Mouse (Mus musculus): Measurements from ENCODE around the gene Slc27a1.

Slc27a1 gene

GRCm38 (mm10) chr8:71580201-71580600 lies 11.5 kb downstream of the Slc27a1 start:
- DNase-seq (ENCODE audit: low read depth, low spot score), result no peak

DNA sequence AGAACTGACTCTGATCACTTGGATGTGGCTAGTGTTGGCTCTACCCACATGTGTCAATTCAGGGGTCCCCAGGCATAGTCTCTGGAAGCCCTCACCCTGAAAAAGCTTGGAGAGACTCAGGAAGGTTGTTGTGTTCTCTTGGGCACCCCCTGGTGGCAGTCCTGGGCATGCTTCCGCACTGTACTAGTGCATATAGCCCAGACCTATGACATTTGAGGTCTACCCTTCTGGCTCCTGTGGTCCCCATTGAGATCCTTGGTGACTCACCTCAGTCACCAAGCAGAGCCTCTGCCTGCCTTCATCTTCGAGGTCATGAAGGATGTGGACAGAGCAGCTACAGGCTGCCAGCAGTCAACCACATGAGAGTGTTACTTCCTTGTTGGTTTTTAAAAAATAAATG lies 18.2 kb downstream of the Slc27a1 start:
- DNase-seq (ENCODE audit: low read depth, low spot score), result peak; percentile 37

- DNase-seq (ENCODE audit: low read depth, low spot score), result no peak
These were observed 20.1 kb downstream of the Slc27a1 start for GRCm38 (mm10) chr8:71588762-71589161.

GRCm38 (mm10) chr8:71591017-71591416 lies 22.3 kb downstream of the Slc27a1 start:
- DNase-seq (ENCODE audit: low read depth, low spot score), result no peak

GRCm38 (mm10) chr8:71591471-71592373 lies 23.0 kb downstream of the Slc27a1 start, which contains the start of gene Pgls:
TSS of gene Pgls (plus strand) at chr8:71592176.
- DNase-seq (ENCODE audit: low read depth, low spot score), result peak; percentile 98

DNA sequence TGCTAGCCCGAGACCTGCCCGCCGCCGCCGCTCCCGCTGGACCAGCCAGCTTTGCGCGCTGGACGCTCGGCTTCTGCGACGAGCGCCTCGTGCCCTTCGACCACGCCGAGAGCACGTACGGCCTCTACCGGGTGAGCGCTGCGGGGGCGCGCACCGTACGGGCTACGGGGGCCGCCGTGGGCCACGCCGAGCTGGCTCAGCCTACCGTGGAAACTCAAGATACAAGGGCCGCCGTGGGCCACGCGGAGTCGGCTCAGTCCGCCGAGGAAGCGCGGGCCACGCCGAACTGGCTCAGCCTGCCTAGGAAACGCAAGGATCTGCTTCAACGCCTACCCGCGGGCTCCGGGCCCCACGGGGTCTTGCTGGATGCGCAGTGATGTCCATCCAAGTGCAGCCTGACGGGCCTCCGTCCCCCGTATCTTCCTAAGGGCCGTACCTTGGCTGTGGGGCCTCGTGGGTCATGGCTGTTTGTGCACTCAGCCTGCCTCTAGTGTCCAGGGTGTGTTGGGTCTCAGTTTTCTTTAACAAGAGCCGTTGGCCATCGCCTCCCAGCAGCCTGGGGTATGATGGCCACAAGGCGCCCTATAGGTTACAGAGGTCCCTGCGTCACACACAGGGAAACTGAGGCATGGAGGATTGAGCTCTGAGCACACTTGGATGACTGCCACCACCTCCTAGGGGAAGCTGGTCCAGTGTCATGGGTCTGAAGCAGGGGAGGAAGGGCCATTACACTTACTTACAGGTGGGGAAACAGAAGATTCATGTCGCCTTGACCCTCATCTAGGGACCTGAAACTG lies 23.9 kb downstream of the Slc27a1 start:
- DNase-seq (ENCODE audit: low read depth, low spot score), result peak; percentile 96

GRCm38 (mm10) chr8:71593556-71594323 lies 25.1 kb downstream of the Slc27a1 start:
- DNase-seq (ENCODE audit: low read depth, low spot score), result no peak

DNA sequence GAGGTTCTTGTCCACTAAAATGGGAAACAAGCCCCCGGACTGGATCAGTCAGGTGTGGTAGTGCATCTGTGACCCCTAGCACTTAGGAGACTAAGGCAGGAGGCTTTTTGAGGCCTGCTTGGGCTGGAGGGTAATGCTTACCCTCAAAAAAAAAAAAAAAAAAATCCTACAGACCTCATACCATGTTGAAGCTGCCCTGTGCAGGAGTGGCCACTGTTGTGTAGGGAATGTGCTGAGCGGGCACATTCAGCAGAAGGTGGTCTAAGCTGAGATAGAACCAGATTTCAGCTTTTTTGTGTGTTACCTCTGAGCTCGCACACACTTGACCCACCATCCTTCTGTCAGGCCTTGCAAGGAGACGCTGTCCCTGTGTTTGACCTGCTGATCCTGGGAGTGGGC lies 25.6 kb downstream of the Slc27a1 start:
- DNase-seq (ENCODE audit: low read depth, low spot score), result no peak

GRCm38 (mm10) chr8:71595862-71596261 lies 27.2 kb downstream of the Slc27a1 start:
- DNase-seq (ENCODE audit: low read depth, low spot score), result peak; percentile 92

GRCm38 (mm10) chr8:71596384-71596783 lies 27.7 kb downstream of the Slc27a1 start:
- DNase-seq (ENCODE audit: low read depth, low spot score), result no peak

GRCm38 (mm10) chr8:71596798-71597197 lies 28.1 kb downstream of the Slc27a1 start:
- DNase-seq (ENCODE audit: low read depth, low spot score), result no peak

- DNase-seq (ENCODE audit: low read depth, low spot score), result no peak
These were observed 28.8 kb downstream of the Slc27a1 start, which contains the start of gene Fam129c for GRCm38 (mm10) chr8:71597451-71597850. TSS of gene Fam129c (plus strand) at chr8:71597648.

GRCm38 (mm10) chr8:71598375-71598774 lies 29.7 kb downstream of the Slc27a1 start:
- DNase-seq (ENCODE audit: low read depth, low spot score), result no peak

DNA sequence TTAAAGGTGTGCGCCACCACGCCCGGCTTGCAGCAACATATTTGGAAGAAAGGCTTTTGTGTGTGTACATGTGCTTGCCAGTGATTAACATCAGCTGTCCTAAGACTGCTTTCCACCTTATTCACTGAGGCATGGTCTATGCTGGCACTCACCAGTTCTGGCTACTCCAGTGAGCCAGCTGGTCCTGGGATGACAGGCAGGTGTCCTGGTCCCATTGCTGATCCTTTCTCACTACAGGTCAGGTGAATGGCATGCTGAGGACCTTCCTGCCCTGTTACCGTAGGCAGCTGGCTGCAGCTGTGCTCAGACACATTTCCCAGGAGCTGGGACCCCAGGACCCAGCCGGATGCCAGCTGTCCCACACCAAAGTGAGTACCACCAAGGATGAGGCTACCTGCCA lies 30.2 kb downstream of the Slc27a1 start:
- DNase-seq (ENCODE audit: low read depth, low spot score), result no peak

DNA sequence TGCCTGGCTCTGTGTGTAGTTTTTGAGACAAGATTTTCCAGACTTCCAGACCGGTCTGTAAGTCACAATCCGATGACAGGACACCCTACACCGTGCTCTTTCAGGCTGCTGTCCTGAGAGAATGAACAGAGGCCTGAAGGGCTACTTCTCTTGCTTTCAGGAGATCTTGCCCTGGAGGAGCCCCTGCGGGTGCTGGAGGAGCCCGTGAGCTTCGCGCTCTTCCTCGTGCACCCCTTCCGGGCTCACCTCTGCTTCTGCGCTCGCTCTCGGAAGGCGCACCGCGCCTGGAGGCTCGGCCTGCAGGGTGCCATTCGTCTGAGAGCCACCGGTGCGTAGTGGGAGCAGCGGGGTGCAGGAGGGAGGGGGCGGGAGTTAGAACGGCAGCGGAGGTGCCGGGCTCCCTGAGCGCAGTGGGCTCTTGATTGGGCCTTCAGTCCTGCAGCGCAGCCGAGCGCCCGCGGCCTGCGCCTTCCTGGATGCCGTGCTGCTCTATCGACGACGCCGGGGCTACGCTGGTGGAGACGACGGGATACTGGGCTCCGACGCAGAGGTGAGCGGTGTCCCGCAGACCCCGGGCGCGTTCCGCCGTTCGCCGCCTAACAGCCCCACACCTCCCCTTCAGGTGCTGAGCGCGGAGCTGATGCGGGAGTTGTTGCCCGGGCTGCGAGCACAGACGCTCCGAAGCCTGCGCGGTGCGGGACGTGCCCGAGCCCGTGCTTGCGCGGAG lies 33.4 kb downstream of the Slc27a1 start:
- DNase-seq (ENCODE audit: low read depth, low spot score), result no peak

DNA sequence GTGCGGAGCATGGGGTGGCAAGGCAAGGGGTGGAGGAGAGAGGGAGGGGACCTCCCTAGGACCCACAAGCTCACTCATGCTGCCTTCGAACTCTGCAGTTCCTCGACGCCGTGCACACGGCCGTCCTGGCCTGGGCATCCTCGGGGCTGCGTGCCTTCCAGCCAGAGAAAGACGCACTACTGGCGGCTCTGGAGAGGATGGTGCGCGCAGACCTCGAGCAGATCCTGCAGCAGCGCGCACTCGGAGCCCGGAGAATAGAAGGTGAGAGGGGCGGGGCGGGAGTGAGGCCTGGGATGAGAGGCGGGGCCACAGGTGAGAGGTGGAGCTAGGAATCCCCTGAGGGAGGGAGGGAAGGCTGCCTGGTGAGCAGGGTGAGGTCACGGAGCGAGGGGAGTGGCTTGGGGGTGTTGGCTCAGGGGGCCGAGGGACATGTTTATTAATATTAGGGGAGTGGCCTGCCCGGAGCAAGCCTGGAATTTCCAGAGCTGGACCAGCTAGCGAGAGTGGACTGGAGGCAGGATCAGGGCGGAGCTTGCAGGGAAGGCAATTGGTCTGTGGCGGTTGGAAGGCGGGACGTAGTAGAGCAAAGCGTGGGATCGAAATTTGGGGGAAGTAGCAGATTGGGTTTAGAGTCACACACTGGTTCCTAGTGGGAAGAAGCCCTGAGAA lies 34.1 kb downstream of the Slc27a1 start:
- peak; percentile 78 for DNase-seq (ENCODE audit: low read depth, low spot score)

- no peak for DNase-seq (ENCODE audit: low read depth, low spot score)
These were observed 35.3 kb downstream of the Slc27a1 start for GRCm38 (mm10) chr8:71604021-71604420.

DNA sequence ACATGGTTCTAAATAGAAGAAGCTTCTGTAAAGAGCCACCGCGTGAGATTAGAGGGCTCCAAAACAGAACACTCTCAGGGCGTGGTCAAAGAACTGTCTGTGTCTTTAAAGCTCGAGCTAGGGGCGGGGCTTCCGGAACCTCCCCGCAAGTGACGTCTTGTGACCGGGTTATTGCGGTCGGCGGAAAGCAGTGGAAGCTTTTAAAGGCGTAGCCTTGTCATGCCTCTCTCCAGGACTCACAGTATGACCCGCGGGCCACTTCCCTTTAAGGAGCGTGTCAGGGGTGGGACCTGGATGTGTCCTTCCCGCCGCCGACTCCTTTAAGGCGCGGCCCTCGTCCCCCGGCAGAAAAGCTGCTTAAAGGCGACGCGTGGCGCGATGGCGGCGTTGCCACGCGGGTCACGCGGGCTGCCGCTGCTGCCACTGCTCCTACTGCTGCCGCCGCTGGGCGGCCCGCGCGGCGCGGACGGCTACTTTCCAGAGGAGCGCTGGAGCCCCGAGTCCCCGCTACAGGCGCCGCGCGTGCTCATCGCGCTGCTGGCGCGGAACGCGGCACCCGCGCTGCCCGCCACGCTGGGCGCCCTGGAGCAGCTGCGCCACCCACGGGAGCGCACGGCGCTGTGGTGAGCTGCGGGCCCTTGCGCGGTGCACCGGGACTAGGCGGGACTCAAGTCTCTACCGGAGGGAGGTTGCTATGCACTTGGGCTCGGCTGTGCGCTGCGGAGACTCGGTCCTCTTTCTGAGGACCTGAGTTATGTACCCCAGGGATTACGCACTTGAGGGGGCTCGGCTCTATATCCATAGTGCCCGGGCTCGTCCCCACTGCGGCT lies 42.4 kb downstream of the Slc27a1 start, which contains the start of gene Colgalt1:
Gene Colgalt1, plus strand, starts transcription at position 177 of the 830 bp plus-strand sequence.
- peak; percentile 100 for DNase-seq (ENCODE audit: low read depth, low spot score)

DNA sequence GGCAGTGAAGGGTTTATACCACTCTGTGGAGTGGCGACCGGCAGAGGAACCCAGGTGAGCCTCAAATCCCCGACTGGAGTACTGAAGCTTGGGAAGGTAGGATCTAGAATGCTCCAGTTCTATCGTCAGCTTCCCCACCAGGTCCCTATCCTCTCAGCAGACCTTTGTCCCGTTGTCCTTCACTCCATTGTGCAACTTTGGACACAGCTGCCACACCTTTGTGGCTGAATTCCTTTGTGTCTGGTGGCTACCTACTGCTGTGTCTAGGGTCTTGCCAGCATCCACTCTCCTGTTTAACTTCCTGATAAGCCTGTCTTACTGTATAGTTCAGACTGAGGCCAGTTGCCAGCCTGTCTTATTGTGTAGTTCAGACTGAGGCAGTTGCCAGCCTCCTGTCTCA lies 43.5 kb downstream of the Slc27a1 start:
- no peak for DNase-seq (ENCODE audit: low read depth, low spot score)
